Mouse (Mus musculus) C2C12 (cell line): ENCODE measurements around the gene Zfyve28.

Source experiments
- CTCF ChIP-seq: IDR thresholded peaks from one replicate; pipeline ENCODE4 v1.5.1; 2011; ENCODE audit not compliant: control insufficient read depth, insufficient read depth, insufficient read length
- MAX ChIP-seq: IDR thresholded peaks from one replicate; pipeline ENCODE4 v1.6.1; 2011; ENCODE audit warnings: mild to moderate bottlenecking, control low read depth
- MYOD1 ChIP-seq: IDR thresholded peaks from one replicate; pipeline ENCODE4 v1.6.1; 2011; ENCODE audit warnings: low read depth; ENCODE audit not compliant: control insufficient read depth, insufficient read length

DNA sequence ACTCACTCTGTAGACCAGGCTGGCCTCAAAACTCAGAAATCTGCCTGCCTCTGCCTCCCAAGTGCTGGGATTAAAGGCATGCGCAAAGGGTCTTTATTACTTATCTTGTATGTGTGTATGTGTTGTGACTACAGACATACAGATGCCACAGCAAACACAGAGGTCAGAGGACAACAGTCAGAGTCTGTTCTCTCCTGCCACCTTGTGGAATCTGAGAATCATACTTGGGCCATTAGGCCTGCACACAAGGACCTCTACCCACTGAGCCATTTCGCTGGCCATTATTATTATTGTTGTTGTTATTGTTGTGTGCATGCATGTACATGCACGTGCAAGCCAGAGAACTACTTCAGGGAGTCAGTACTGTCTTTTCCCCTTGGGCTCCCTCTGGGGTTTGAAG, 33.1 kb downstream of the Zfyve28 start:
- TF ChIP-seq CTCF (peak; percentile 27), MYOD1 (no peak), MAX (no peak)
